Mouse (Mus musculus) frontal cortex, postnatal 14 days (tissue): ENCODE results near the gene Adam17.
A peak's percentile ranks its signal among the peaks of the same experiment; 100 is the strongest.

Experiments used
- DNase-seq, 2 experiments: peaks; one replicate each; pipeline ENCODE4 v3.0.0; 2022; ENCODE audit warnings: low spot score in 2 of 2

Gene Adam17

DNA sequence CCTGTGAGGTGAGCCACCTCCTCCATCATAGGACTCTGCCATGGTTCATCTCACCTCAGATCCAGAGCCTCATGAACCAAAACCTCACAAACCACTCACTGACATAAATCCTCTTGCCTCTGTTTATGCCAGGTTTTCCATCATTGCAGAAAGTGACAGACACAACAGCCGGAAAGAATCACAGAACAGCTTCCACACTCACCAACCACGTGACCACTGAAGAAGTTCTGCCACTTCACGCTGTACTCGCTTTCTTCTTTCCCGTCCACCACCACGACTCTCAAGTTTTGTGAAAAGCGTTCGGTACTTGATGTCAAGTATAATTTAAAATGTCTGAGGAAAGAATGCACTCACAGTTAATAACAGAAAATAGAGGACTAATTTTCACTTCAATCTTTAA lies 19.8 kb downstream of the Adam17 start:
- no peak for DNase-seq

GRCm38 (mm10) chr12:21350113-21350876 lies 23.1 kb downstream of the Adam17 start:
- no peak for DNase-seq

- no peak for DNase-seq
These were observed 26.5 kb downstream of the Adam17 start for GRCm38 (mm10) chr12:21346972-21347371.

- no peak for DNase-seq
These were observed 32.8 kb downstream of the Adam17 start for GRCm38 (mm10) chr12:21340674-21341073.

- no peak for DNase-seq
These were observed 36.3 kb downstream of the Adam17 start for GRCm38 (mm10) chr12:21337171-21337570.

GRCm38 (mm10) chr12:21335869-21336268 lies 37.6 kb downstream of the Adam17 start:
- peak in 1 of 2 experiments; percentile 48 for DNase-seq

DNA sequence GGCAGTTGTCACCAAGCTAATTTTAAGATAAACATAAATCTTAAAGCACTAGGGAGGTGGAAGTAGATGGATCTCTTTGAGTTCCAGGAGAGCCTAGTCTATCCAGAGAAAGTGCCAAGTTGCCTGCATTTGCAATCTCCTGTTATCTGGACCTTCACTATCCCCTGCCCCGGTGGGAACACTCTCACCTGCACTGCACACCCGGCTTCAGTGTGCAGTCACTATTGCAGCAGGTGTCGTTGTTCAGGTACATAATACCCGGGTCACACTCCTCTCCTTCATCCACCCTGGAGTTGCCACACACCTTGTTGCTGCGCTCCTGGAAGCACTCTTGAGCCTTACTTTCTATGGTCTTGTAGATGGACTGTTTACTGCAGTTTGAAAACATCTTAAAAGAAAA lies 39.7 kb downstream of the Adam17 start:
- DNase-seq: no peak

DNA sequence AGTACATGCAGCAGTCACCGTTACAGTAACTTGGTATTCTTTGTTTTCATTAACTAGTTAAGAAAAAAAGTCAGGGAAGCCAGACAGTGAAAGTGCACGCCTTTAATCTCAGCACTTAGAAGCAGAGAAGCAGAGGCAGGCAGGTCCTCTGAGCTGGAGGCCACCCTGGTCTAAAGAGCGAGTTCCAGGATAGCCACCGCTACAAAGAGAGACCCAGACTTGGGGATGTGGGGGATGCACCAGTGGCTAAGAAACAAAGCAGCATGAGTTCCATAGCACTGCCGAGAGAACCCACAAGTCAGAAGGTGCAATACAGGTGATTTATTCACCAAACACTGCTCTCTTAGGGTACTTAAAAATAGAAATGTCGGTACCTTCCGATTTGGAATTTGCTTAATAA lies 40.4 kb downstream of the Adam17 start:
- no peak for DNase-seq

- no peak for DNase-seq
These were observed 41.7 kb downstream of the Adam17 start for GRCm38 (mm10) chr12:21331711-21332110.

- peak; percentile 34 to 44 for DNase-seq
These were observed 42.4 kb downstream of the Adam17 start for GRCm38 (mm10) chr12:21330961-21331576.

- DNase-seq: no peak
These were observed 43.6 kb downstream of the Adam17 start for GRCm38 (mm10) chr12:21329661-21330400.

DNA sequence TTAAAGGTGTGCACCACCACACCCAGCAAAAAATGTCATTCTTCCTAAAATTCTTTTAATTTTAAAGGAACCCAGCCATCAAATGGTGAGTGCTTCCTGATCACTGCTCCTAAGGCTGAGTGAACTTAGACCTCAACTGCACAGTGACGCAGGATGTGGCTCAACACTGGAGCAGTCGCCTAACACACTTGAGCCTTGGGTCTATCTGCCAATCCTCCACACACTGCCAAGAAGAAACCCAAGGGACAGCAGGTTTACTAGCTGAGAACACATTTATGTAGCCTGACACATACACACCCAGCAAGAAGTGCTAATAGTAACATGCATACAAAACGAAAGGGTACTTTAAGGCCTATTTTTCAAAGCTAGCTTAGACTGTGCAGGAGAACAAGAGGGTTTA lies 47.1 kb downstream of the Adam17 start:
- DNase-seq: no peak

GRCm38 (mm10) chr12:21325266-21325665 lies 48.2 kb downstream of the Adam17 start:
- DNase-seq: no peak

DNA sequence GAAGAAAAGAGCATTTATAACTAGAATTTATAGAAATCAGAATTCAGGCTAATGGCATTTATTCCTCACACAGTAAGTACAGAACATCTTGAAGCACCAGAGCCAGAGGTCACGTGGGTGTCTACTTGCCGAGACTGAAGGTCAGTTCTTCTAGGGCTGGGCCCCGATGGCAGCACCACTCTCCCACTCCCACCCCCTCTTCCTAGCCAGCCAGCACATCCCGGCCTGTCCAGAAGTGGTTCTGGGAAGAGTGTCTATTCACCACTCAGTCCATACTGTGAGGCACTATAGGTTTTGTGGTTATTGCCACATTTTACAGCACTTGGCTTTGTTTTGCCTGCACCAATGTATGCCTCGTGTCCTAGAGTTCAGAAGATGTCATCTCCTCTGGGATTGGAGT lies 49.3 kb downstream of the Adam17 start:
- DNase-seq: no peak

GRCm38 (mm10) chr12:21322856-21323255 lies 50.6 kb downstream of the Adam17 start:
- DNase-seq: no peak

GRCm38 (mm10) chr12:21322296-21322695 lies 51.1 kb downstream of the Adam17 start:
- no peak for DNase-seq

DNA sequence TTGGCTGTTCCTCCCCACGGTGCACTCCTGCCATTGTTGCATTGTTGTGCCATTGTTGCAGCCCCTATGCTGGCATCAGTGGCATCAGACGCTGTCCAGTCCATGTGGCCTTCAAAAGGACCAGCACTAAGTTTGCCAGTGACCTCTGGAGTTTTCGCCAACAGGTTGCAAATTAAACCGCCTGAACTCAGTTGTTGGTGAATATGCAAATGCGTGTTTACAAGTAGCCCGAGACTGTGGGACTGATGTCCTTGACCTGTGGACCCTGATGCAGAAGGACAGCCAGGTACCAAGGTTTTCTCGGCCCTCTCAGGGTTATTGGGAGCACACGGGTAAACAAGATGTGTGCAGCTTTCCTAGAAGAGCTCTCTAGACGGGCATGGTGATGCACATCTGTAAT lies 52.3 kb downstream of the Adam17 start:
- DNase-seq: no peak

DNA sequence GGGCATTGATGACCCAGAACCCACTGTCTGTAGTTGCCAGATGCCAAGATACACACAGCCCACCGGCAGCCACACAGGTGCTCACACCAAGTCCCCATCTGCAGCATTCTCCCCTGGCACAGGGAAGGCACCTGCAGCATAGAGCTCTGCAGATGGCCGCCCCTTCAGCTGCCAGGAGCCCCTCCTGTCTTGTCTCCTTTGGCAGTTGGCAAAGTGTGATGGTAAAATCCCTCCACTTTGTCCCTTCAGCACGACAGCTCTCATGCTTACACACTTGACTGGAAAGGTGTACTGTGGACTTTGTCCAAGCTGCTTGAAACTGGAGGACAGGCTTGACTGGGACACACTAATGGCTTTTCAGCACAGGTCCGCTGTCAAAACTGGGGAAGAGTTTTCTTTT lies 53.1 kb downstream of the Adam17 start:
- no peak for DNase-seq

DNA sequence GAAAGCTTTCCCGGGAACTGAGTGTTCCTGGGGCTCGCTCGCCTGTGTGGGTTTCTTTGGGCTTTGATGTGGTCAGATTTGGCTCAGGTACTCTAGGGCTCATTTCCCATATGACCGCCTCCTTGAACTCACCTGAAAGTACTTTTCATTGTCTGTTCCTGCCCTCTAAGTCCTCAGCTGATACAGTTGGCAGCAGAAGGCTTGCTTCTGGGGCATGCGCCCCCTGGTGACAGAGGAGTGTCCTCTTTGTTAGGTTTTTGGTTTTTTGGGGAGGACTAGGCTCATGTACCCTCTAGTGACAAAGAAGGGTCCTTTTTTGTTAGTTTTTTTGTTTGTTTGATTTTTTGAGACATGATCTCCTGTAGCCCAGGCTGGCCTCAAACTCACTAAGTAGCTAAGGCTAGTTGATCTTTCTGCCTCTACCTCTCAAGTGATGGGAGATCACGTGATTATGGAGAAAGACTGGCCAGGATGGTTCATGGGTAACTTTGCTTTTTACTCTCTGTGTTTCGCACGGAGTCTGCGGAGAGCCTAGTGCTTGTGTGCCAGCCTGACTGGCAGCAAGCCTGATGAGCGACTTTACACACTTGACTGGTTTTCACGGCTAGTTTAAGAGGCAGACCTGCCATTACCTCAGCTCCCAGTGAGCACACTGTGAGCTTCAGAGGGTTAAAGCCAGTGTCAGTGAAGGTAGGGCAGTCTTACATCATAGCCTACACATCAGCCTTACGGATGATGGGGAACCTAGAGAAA lies 55.1 kb downstream of the Adam17 start:
- peak in 1 of 2 experiments; percentile 54 for DNase-seq

DNA sequence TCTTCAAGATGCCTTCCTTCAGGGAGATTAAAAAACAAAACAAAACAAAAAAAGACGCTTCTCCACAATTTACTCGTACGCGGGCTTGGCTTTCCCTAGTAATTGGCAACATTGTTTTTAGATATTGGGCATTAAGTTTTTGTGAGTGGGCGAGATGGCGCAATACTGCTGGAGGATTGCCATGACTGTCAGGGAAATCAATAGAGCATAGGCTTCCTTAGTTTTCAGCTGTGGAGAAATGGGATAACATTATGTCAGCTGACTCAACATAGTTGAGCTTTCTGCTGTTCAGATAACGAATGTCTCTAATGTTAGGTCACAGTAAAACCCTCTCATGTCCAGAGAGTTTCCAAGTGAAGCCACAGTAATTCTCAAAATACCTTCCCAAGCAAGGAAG lies 56.6 kb downstream of the Adam17 start:
- DNase-seq: no peak

DNA sequence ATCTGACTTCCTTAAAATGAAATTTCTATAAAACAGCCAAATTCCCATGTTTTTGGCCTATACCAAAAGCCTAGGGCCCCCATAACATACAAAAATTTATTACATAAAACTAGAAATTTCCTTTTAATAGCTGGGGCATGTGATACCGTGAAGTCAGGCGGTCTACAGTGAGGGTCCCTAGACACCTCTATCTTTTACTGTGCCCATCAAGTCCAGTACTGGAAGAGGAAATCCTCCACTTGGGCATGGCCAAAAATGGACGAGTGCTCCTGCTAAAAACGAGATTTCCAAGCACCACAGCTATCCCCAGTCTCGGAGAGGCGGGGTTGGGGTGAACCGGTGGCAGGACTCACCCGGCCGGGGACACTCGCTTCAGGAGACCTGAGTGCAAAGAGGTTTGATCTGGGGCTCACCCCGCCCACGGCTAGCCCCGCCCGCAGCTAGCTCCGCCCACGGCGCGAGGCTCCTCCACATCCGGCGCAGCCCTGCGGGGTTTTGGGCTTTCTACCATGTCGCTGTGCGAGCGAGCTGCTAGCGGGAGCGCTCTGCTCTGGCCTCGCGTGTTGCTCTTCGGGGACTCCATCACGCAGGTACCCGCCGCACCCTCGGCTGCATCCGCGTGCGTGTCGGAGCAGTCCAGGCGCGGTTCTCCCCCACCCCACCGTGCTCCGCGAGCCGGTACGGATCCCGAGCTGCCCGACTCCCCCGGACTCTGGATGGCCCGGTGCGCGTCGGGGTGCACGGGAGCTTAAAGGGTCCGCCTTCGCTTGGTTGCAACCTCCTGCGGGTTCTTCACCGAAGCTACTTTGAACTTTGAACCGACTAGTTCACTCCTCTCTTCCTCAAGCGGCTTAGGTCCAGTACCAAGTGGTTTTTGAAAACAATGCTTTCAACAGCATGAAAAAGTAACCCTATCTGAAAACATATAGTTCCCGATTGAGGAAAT lies 57.2 kb downstream of the Adam17 start, which contains the start of gene Iah1:
TSS of gene Iah1 (plus strand) at position 467 of the 946 bp plus-strand sequence.
- DNase-seq: peak; percentile 52 to 68
